ENCODE assay signal across 8 mouse cellular contexts in genomic region chr1:166253898-166254894, GRCm38 (mm10). TPM values are rescaled to one million over a fixed set of nuclear protein-coding genes. Genes with fewer than 3 reads are reported as not detected.
DNase-seq lines count a peak whose midpoint lies in the region; ATAC-seq and TF ChIP-seq lines count a peak whose summit lies in the region.

Ildr2 (plus strand) TSS chr1:166254139.

- H3K27ac ChIP-seq in intestine, postnatal 0 days (ENCODE audit: low read depth, low read length): no peak within 1 kb of the TSS
- peak within 1 kb of the TSS; percentile 83 for H3K27ac ChIP-seq in limb, embryonic 10.5 days

- peak within 1 kb of the TSS; percentile 88 for H3K4me2 ChIP-seq in intestine, postnatal 0 days (replicated peaks; ENCODE audit: low read depth)

- DNase-seq in adrenal gland, postnatal 10 days: peak; percentile 80
- peak; percentile 82 for DNase-seq in embryo, embryonic 10 days (ENCODE audit: low spot score)
- peak; percentile 75 for DNase-seq in limb, embryonic 10.5 days (ENCODE audit: low spot score)
- peak; percentile 60 for DNase-seq in mesoderm, embryonic 11.5 days (ENCODE audit: low read depth, low spot score)
- peak; percentile 61 for DNase-seq in right cerebral cortex, postnatal 4 days
- no peak for DNase-seq in T-cell, adult 2 months (ENCODE audit: low spot score)

- H3K36me3 ChIP-seq in intestine, postnatal 0 days (ENCODE audit: control insufficient read depth, insufficient read depth): no peaks in the 10 kb centered on the region
- H3K36me3 ChIP-seq in limb, embryonic 10.5 days: no peaks in the 10 kb centered on the region

- H3K27me3 ChIP-seq in intestine, postnatal 0 days (replicated peaks; ENCODE audit: control insufficient read depth, insufficient read depth, low read length): peaks cover 33% of the 10 kb centered on the region
- peaks cover 61% of the 10 kb centered on the region for H3K27me3 ChIP-seq in limb, embryonic 10.5 days (ENCODE audit: low read depth, poor library complexity, severe bottlenecking)

- H3K9ac ChIP-seq in intestine, postnatal 0 days (ENCODE audit: low read depth, low read length): no peak within 1 kb of the TSS

- peak within 1 kb of the TSS; percentile 46 for H3K4me3 ChIP-seq in intestine, postnatal 0 days (ENCODE audit: low read depth, low read length)
- H3K4me3 ChIP-seq in limb, embryonic 10.5 days: peak within 1 kb of the TSS; percentile 61

- no peaks in the 10 kb centered on the region for H3K4me1 ChIP-seq in intestine, postnatal 0 days (replicated peaks; ENCODE audit: control insufficient read depth, insufficient read depth, low read length)
- peaks cover 24% of the 10 kb centered on the region for H3K4me1 ChIP-seq in limb, embryonic 10.5 days

- TF ChIP-seq CTCF in intestine, postnatal 0 days (IDR thresholded peaks at IDR 0.05; ENCODE audit: low read depth): peak; percentile 49

- peak; percentile 83 for ATAC-seq in granulocyte monocyte progenitor cell, adult 5-6 weeks (replicated peaks; ENCODE audit: poor library complexity, severe bottlenecking)
- ATAC-seq in intestine, postnatal 0 days: peak; percentile 49

- WGBS in intestine, postnatal 0 days: under 1% methylated on average over 70 of the region's 72 CpGs
- WGBS in limb, embryonic 10.5 days: under 1% methylated on average over 72 of the region's 72 CpGs

- no peaks in the 10 kb centered on the region for H3K9me3 ChIP-seq in intestine, postnatal 0 days (ENCODE audit: control insufficient read depth)
- H3K9me3 ChIP-seq in limb, embryonic 10.5 days (replicated peaks): no peaks in the 10 kb centered on the region

RNA-seq across cellular contexts. Expression of gene Ildr2, which starts in this region (rescaled TPM):
- 1 to 10 TPM; 3.4 to 3.5 TPM for total RNA-seq in adrenal gland, postnatal 10 days (2021)
- total RNA-seq in granulocyte monocyte progenitor cell, adult 5-6 weeks (2014; fragmentation: Nextera tagmentation): not detected in 2 replicates
- total RNA-seq in granulocyte monocyte progenitor cell, adult 5-6 weeks (2017): not detected in 2 replicates
- polyA plus RNA-seq in intestine, postnatal 0 days (2015; fragmentation: Nextera tagmentation; extraction: Ambion mirVana): 0.43 and 0.60 TPM in 2 replicates
- 0.63 and 0.77 TPM in 2 replicates for polyA plus RNA-seq in limb, embryonic 10.5 days (2016; fragmentation: Nextera tagmentation; extraction: Ambion mirVana)

Comparison
In these comparisons a context has a peak if more than half of its experiments do, and no peak if none do; other contexts are left out.
1. RNA of gene Ildr2 (total RNA-seq): 3.4 to 3.5 TPM in adrenal gland, postnatal 10 days; not detected in granulocyte monocyte progenitor cell, adult 5-6 weeks; every median in the first group is over 4 times any median in the second.
2. Peak in ATAC-seq in granulocyte monocyte progenitor cell, adult 5-6 weeks; RNA of the gene not detected or under 1 TPM.
3. Peak in ATAC-seq, H3K4me3 ChIP-seq and H3K4me2 ChIP-seq in intestine, postnatal 0 days; RNA of the gene not detected or under 1 TPM.
4. Peak in DNase-seq, H3K4me3 ChIP-seq and H3K27ac ChIP-seq in limb, embryonic 10.5 days; RNA of the gene not detected or under 1 TPM.